Mouse (Mus musculus) CH12.LX (cell line): ENCODE results near the gene Pvalb. TPM values are rescaled to one million over a fixed set of nuclear protein-coding genes. Genes with fewer than 3 reads are reported as not detected.

Source experiments
- DNase-seq: peaks from one replicate; pipeline ENCODE4 v3.0.0-alpha.2; 2013; ENCODE audit errors: extremely low read depth
- H3K27ac ChIP-seq: 2 replicates; pipeline ENCODE4 v1.5.1; 2012; ENCODE audit warnings: low read depth, mild to moderate bottlenecking, control low read depth, moderate library complexity; ENCODE audit not compliant: insufficient read depth
- H3K27me3 ChIP-seq: replicated peaks from 2 replicates; pipeline ENCODE3; 2012; ENCODE audit warnings: inconsistent platforms
- H3K36me3 ChIP-seq, 2 experiments: replicated peaks in 1 of 2; 2 replicates each; pipeline versions ENCODE3 to v1.6.1; 2012; ENCODE audit warnings: inconsistent platforms in 1 of 2, low read length in 1 of 2, mild to moderate bottlenecking in 1 of 2, mixed read lengths in 1 of 2, moderate library complexity in 1 of 2; ENCODE audit not compliant: control insufficient read depth in 1 of 2, insufficient read depth in 1 of 2
- H3K4me1 ChIP-seq, 2 experiments: 2 replicates each; pipeline ENCODE4 v1.6.1; 2012; ENCODE audit warnings: inconsistent platforms in 1 of 2, moderate library complexity in 1 of 2; ENCODE audit not compliant: insufficient read depth in 2 of 2, control insufficient read depth in 1 of 2
- H3K4me2 ChIP-seq: 2 replicates; pipeline ENCODE4 v1.6.1; 2012; ENCODE audit warnings: low read depth, mild to moderate bottlenecking, control low read depth; ENCODE audit not compliant: poor library complexity, insufficient read depth, severe bottlenecking
- H3K4me3 ChIP-seq, 3 experiments: fragments of 150-350 bp in 1 of 3; sonication (generic) in 1 of 3; replicated peaks in 1 of 3; 2 replicates each; pipeline versions ENCODE3 to v1.5.1; 2011 to 2012; ENCODE audit warnings: low read depth in 2 of 3, low read length in 2 of 3, mild to moderate bottlenecking in 2 of 3, moderate library complexity in 2 of 3, control low read depth in 1 of 3, improper control_type of control experiment in 1 of 3, inconsistent platforms in 1 of 3, mixed read lengths in 1 of 3; ENCODE audit not compliant: poor library complexity in 1 of 3
- H3K79me2 ChIP-seq: replicated peaks from 2 replicates; pipeline ENCODE4 v1.6.1; 2012; ENCODE audit warnings: mild to moderate bottlenecking, moderate library complexity; ENCODE audit not compliant: control insufficient read depth, poor library complexity, insufficient read depth, severe bottlenecking; ENCODE audit errors: extremely low read depth
- H3K9ac ChIP-seq: 2 replicates; pipeline ENCODE4 v1.6.1; 2012; ENCODE audit warnings: low read depth, mild to moderate bottlenecking, control low read depth, moderate library complexity; ENCODE audit not compliant: insufficient read depth
- H3K9me3 ChIP-seq: replicated peaks from 2 replicates; pipeline ENCODE3; 2012; ENCODE audit warnings: low read length, inconsistent platforms, mixed read lengths
- BHLHE40 ChIP-seq: IDR thresholded peaks from 2 replicates; pipeline ENCODE4 v1.6.1; 2011; ENCODE audit warnings: mild to moderate bottlenecking, low read depth, low read length, improper control_type of control experiment
- CHD1 ChIP-seq: IDR thresholded peaks from 2 replicates; pipeline ENCODE4 v1.6.1; 2012; ENCODE audit warnings: low read depth, low read length, improper control_type of control experiment, inconsistent platforms
- CTCF ChIP-seq, 2 experiments: IDR thresholded peaks in 1 of 2; conservative IDR thresholded peaks in 1 of 2; 2 replicates each; pipeline ENCODE4 v1.5.1; 2011 to 2012; ENCODE audit warnings: low read depth in 2 of 2, low read length in 2 of 2, improper control_type of control experiment in 1 of 2, inconsistent platforms in 1 of 2, mild to moderate bottlenecking in 1 of 2, moderate library complexity in 1 of 2
- ELF1 ChIP-seq: IDR thresholded peaks from 2 replicates; pipeline ENCODE4 v1.6.1; 2014; ENCODE audit warnings: low read depth, mild to moderate bottlenecking, inconsistent platforms, low read length, improper control_type of control experiment
- EP300 ChIP-seq: IDR thresholded peaks from 2 replicates; pipeline ENCODE4 v1.6.1; 2011; ENCODE audit warnings: low read length, improper control_type of control experiment
- ETS1 ChIP-seq: conservative IDR thresholded peaks from 2 replicates; pipeline ENCODE4 v1.6.1; 2012; ENCODE audit warnings: low read depth, mild to moderate bottlenecking, inconsistent platforms, low read length, improper control_type of control experiment, moderate library complexity
- GABPA ChIP-seq: IDR thresholded peaks from 2 replicates; pipeline ENCODE4 v1.6.1; 2012; ENCODE audit warnings: low read depth, low read length, improper control_type of control experiment, inconsistent platforms; ENCODE audit not compliant: insufficient replicate concordance
- HCFC1 ChIP-seq: IDR thresholded peaks from 2 replicates; pipeline ENCODE4 v1.6.1; 2012; ENCODE audit warnings: low read depth, mild to moderate bottlenecking, inconsistent platforms, low read length, improper control_type of control experiment
- IRF4 ChIP-seq: IDR thresholded peaks from 2 replicates; pipeline ENCODE4 v1.6.1; 2014; ENCODE audit warnings: low read depth, mild to moderate bottlenecking, inconsistent platforms, low read length, improper control_type of control experiment
- JUN ChIP-seq: IDR thresholded peaks from 2 replicates; pipeline ENCODE4 v1.6.1; 2011; ENCODE audit warnings: low read depth, mild to moderate bottlenecking, low read length, improper control_type of control experiment, moderate library complexity; ENCODE audit not compliant: insufficient read depth
- JUND ChIP-seq: conservative IDR thresholded peaks from 2 replicates; pipeline ENCODE4 v1.6.1; 2011; ENCODE audit warnings: low read depth, low read length, improper control_type of control experiment
- MAFK ChIP-seq: IDR thresholded peaks from 2 replicates; pipeline ENCODE4 v1.6.1; 2011; ENCODE audit warnings: low read length, improper control_type of control experiment; ENCODE audit not compliant: insufficient replicate concordance
- MAX ChIP-seq: IDR thresholded peaks from 2 replicates; pipeline ENCODE4 v1.6.1; 2011; ENCODE audit warnings: low read length, improper control_type of control experiment
- MEF2A ChIP-seq: IDR thresholded peaks from 2 replicates; pipeline ENCODE4 v1.6.1; 2014; ENCODE audit warnings: low read depth, mild to moderate bottlenecking, inconsistent platforms, low read length, improper control_type of control experiment, borderline replicate concordance
- MXI1 ChIP-seq: IDR thresholded peaks from 2 replicates; pipeline ENCODE4 v1.6.1; 2011; ENCODE audit warnings: mild to moderate bottlenecking, low read depth, low read length, improper control_type of control experiment
- MYC ChIP-seq: IDR thresholded peaks from 2 replicates; pipeline ENCODE4 v1.6.1; 2011; ENCODE audit warnings: low read depth, mild to moderate bottlenecking, improper control_type of control experiment, low read length
- NRF1 ChIP-seq: IDR thresholded peaks from 2 replicates; pipeline ENCODE4 v1.6.1; 2014; ENCODE audit warnings: low read depth, mild to moderate bottlenecking, inconsistent platforms, low read length, improper control_type of control experiment, moderate library complexity
- PAX5 ChIP-seq: IDR thresholded peaks from 2 replicates; pipeline ENCODE4 v1.6.1; 2012; ENCODE audit warnings: low read length, inconsistent platforms, mixed read lengths
- POLR2A ChIP-seq: IDR thresholded peaks from 2 replicates; pipeline ENCODE4 v1.6.1; 2011; ENCODE audit warnings: low read depth, mild to moderate bottlenecking, improper control_type of control experiment, low read length
- RAD21 ChIP-seq: IDR thresholded peaks from 2 replicates; pipeline ENCODE4 v1.6.1; 2011; ENCODE audit warnings: low read depth, mild to moderate bottlenecking, low read length, improper control_type of control experiment, moderate library complexity
- RCOR1 ChIP-seq: conservative IDR thresholded peaks from 2 replicates; pipeline ENCODE4 v1.6.1; 2012; ENCODE audit warnings: low read depth, mild to moderate bottlenecking, inconsistent platforms, low read length, improper control_type of control experiment
- SIN3A ChIP-seq: IDR thresholded peaks from 2 replicates; pipeline ENCODE4 v1.6.1; 2012; ENCODE audit warnings: low read length, improper control_type of control experiment, inconsistent platforms
- SMC3 ChIP-seq: IDR thresholded peaks from 2 replicates; pipeline ENCODE4 v1.6.1; 2011; ENCODE audit warnings: low read depth, low read length, improper control_type of control experiment
- TCF12 ChIP-seq: IDR thresholded peaks from 2 replicates; pipeline ENCODE4 v1.6.1; 2014; ENCODE audit warnings: low read depth, mild to moderate bottlenecking, inconsistent platforms, low read length, improper control_type of control experiment
- USF1 ChIP-seq: IDR thresholded peaks from 2 replicates; pipeline ENCODE4 v1.6.1; 2014; ENCODE audit warnings: low read depth, mild to moderate bottlenecking, inconsistent platforms, low read length, improper control_type of control experiment
- USF2 ChIP-seq: conservative IDR thresholded peaks from 2 replicates; pipeline ENCODE4 v1.6.1; 2011; ENCODE audit warnings: low read depth, low read length, improper control_type of control experiment
- ZC3H11A ChIP-seq: IDR thresholded peaks from 2 replicates; pipeline ENCODE4 v1.6.1; 2012; ENCODE audit warnings: low read depth, mild to moderate bottlenecking, inconsistent platforms, low read length, improper control_type of control experiment
- ZKSCAN1 ChIP-seq: IDR thresholded peaks from 2 replicates; pipeline ENCODE4 v1.6.1; 2012; ENCODE audit warnings: low read depth, inconsistent platforms, low read length, improper control_type of control experiment, borderline replicate concordance
- ZMIZ1 ChIP-seq: IDR thresholded peaks from 2 replicates; pipeline ENCODE4 v1.6.1; 2012; ENCODE audit warnings: low read depth, mild to moderate bottlenecking, inconsistent platforms, low read length, improper control_type of control experiment
- ZNF384 ChIP-seq: IDR thresholded peaks from 2 replicates; pipeline ENCODE4 v1.6.1; 2012; ENCODE audit warnings: low read depth, low read length, improper control_type of control experiment, inconsistent platforms
- dilution Hi-C: fragments of 300-500 bp; cut with MboI; formaldehyde crosslinking; loops from 2 replicates; pipeline ENCODE4 v1.14.3; 2020; ENCODE audit warnings: low sequenced_read_pairs; ENCODE audit not compliant: extremely low pct_unique_long_range_greater_than_20kb, extremely low pct_ligation_motif_present
- in situ Hi-C: fragments of 300-500 bp; cut with MboI; formaldehyde crosslinking; loops from 3 replicates; pipeline ENCODE4 v1.14.3; 2019; ENCODE audit warnings: low sequenced_read_pairs, low pct_ligation_motif_present, low pct_unique_long_range_greater_than_20kb, mixed read lengths
- polyA plus RNA-seq: library from polyadenylated mRNA; unstranded; fragments of >175 nt; gene quantifications from 2 replicates; pipeline ENCODE4 v1.2.1, GENCODE M21; 2012; ENCODE audit warnings: low read depth; ENCODE audit not compliant: insufficient read length
- total RNA-seq, 2 experiments: library from RNA; depleted of rRNA; stranded (reverse); fragments of 300-350 nt in 1 of 2; fragments of >200 nt in 1 of 2; gene quantifications; 2 replicates each; pipeline ENCODE4 v1.2.3; 2012 to 2014

The Pvalb gene
- total and polyA plus RNA-seq, 3 experiments = 11.4 to 16.4 (median 12.8) TPM

GRCm38 (mm10) chr15:78185609-78186008, 20.6 kb downstream of the Pvalb start:
- no peaks in the 10 kb centered on the region for H3K9me3 ChIP-seq
- DNase-seq = peak; percentile 55
- H3K4me2 ChIP-seq = no peak overlapping the region
- no peaks in the 10 kb centered on the region for H3K27me3 ChIP-seq
- 0 out of 2 replicates have a peak overlapping the region, but pooled peaks have one; percentile 9 for H3K27ac ChIP-seq
- dilution Hi-C loops (no loop called here), in situ Hi-C loops (loop anchor here (10.0 to 25.0 kb wide), 2 partner anchors 149 to 352 kb away; partner anchors contain the start of genes C1qtnf6 and Sstr3)
- no peak overlapping the region for H3K9ac ChIP-seq
- no peaks in the 10 kb centered on the region for H3K79me2 ChIP-seq
- H3K4me3 ChIP-seq = no peak overlapping the region
- H3K36me3 ChIP-seq = peaks cover 0 to 13% of the 10 kb centered on the region in 2 experiments
- H3K4me1 ChIP-seq = peaks cover 21 to 50% of the 10 kb centered on the region in 2 experiments; a peak in 3 of 4 replicates
- TF ChIP-seq MAX (peak; percentile 91), HCFC1 (no peak), TCF12 (peak; percentile 57; the same call in 1 of the 2 replicates), MXI1 (peak; percentile 73; the same call in 1 of the 2 replicates), ELF1 (no peak), CTCF (conservative IDR thresholded peaks at IDR 0.05 in 1 of 2, IDR thresholded peaks at IDR 0.05 in 1 of 2; ENCODE audit: low read depth in 2 of 2, low read length in 2 of 2) (no peak), ETS1 (peak; percentile 97), BHLHE40 (peak; percentile 62), ZNF384 (no peak), MAFK (peak; percentile 88), MYC (peak; percentile 90), JUND (peak; percentile 81), RAD21 (no peak), IRF4 (peak; percentile 61; the same call in 1 of the 2 replicates), JUN (peak; percentile 84), EP300 (peak; percentile 59)

GRCm38 (mm10) chr15:78184855-78185254, 21.3 kb downstream of the Pvalb start:
- Histone ChIP-seq H3K27me3 (no peaks in the 10 kb centered on the region), H3K9me3 (no peaks in the 10 kb centered on the region), H3K36me3 (peaks cover 0 to 7% of the 10 kb centered on the region in 2 experiments), H3K4me3 (no peak overlapping the region), H3K4me2 (no peak overlapping the region), H3K27ac (no peak overlapping the region), H3K9ac (peak overlapping the region; percentile 3; the same call in 1 of the 2 replicates), H3K79me2 (no peaks in the 10 kb centered on the region), H3K4me1 (peaks cover 19 to 44% of the 10 kb centered on the region in 2 experiments; a peak in 3 of 4 replicates)
- DNase-seq = peak; percentile 83
- in situ Hi-C loops = loop anchor here (5.0 to 25.0 kb wide), 4 partner anchors 62 to 352 kb away; partner anchors contain the start of genes C1qtnf6 and Sstr3
- dilution Hi-C loops = no loop called here
- TF ChIP-seq CHD1 (no peak), MEF2A (no peak; the same call in 1 of the 2 replicates), GABPA (no peak), MYC (peak; percentile 58; the same call in 1 of the 2 replicates), SMC3 (peak; percentile 94), HCFC1 (peak; percentile 42; the same call in 1 of the 2 replicates), IRF4 (peak; percentile 76), CTCF (conservative IDR thresholded peaks at IDR 0.05 in 1 of 2, IDR thresholded peaks at IDR 0.05 in 1 of 2; ENCODE audit: low read depth in 2 of 2, low read length in 2 of 2) (peak in 1 of 2 experiments; percentile 97; a peak in 2 of 4 replicates), ZC3H11A (peak; percentile 69), RAD21 (peak; percentile 98), PAX5 (no peak), ZKSCAN1 (no peak), NRF1 (no peak), POLR2A (no peak), ZMIZ1 (no peak), USF2 (no peak), USF1 (no peak), RCOR1 (no peak), SIN3A (peak; percentile 69), ZNF384 (no peak), ETS1 (0 out of 2 replicates have a peak, but pooled peaks have one; percentile 31), MAX (no peak), JUN (no peak), BHLHE40 (peak; percentile 41; the same call in 1 of the 2 replicates)
